In genomic region chr10:93509532-93510153, GRCm38 (mm10) we compare ENCODE assay signal across 25 mouse cellular contexts. TPM values are rescaled to one million over a fixed set of nuclear protein-coding genes. Genes with fewer than 3 reads are reported as not detected.
"Had no signal": no experiment of that assay in that cellular context is flagged by ENCODE, and none has a peak within 500 bp of the region (broad histone marks: within the 10 kb centered on the region; RNA-seq: fewer than 3 reads in every experiment).

No protein-coding gene starts in this region.

- H3K9ac ChIP-seq: kidney, embryonic 15.5 days; limb, embryonic 13.5 days; liver, embryonic 12.5 days; liver, embryonic 15.5 days; lung, embryonic 15.5 days; midbrain, embryonic 12.5 days; midbrain, embryonic 15.5 days; neural tube, embryonic 12.5 days; neural tube, embryonic 15.5 days had no signal

- H3K9me3 ChIP-seq: kidney, embryonic 15.5 days; limb, embryonic 10.5 days; limb, embryonic 13.5 days; liver, embryonic 12.5 days; liver, embryonic 15.5 days; lung, embryonic 15.5 days; midbrain, embryonic 12.5 days; midbrain, embryonic 15.5 days; neural tube, embryonic 12.5 days; neural tube, embryonic 15.5 days had no signal

- H3K4me1 ChIP-seq: kidney, embryonic 15.5 days; limb, embryonic 10.5 days; limb, embryonic 13.5 days; liver, embryonic 12.5 days; liver, embryonic 15.5 days; midbrain, embryonic 15.5 days; neural tube, embryonic 12.5 days; neural tube, embryonic 15.5 days had no signal

- H3K27ac ChIP-seq: kidney, embryonic 15.5 days; limb, embryonic 10.5 days; limb, embryonic 13.5 days; liver, embryonic 12.5 days; liver, embryonic 15.5 days; lung, embryonic 15.5 days; macrophage; midbrain, embryonic 12.5 days; midbrain, embryonic 15.5 days; neural tube, embryonic 12.5 days; neural tube, embryonic 15.5 days; stomach, postnatal 0 days had no signal

- ATAC-seq: liver, embryonic 12.5 days; midbrain, embryonic 15.5 days had no signal

- DNase-seq: kidney, adult 8-10 months; kidney, postnatal 10 days; kidney, postnatal 4 days; layer of hippocampus, adult 9-11 months; liver; lung, adult 18-20 months; lung, postnatal 14 days; right cerebral cortex, adult 18-20 months; right cerebral cortex, postnatal 14 days; right cerebral cortex, postnatal 4 days; thymus, adult 2 months; thymus, postnatal 14 days; thymus, postnatal 4 days had no signal

- H3K36me3 ChIP-seq: kidney, embryonic 15.5 days; limb, embryonic 10.5 days; limb, embryonic 13.5 days; liver, embryonic 12.5 days; liver, embryonic 15.5 days; lung, embryonic 15.5 days; midbrain, embryonic 12.5 days; midbrain, embryonic 15.5 days; neural tube, embryonic 12.5 days; neural tube, embryonic 15.5 days had no signal

- H3K4me3 ChIP-seq: kidney, embryonic 15.5 days; limb, embryonic 10.5 days; limb, embryonic 13.5 days; liver, embryonic 12.5 days; liver, embryonic 15.5 days; lung, embryonic 15.5 days; midbrain, embryonic 12.5 days; midbrain, embryonic 15.5 days; neural tube, embryonic 12.5 days; neural tube, embryonic 15.5 days had no signal

- H3K4me2 ChIP-seq: kidney, embryonic 15.5 days; limb, embryonic 13.5 days; liver, embryonic 12.5 days; liver, embryonic 15.5 days; lung, embryonic 15.5 days; midbrain, embryonic 12.5 days; midbrain, embryonic 15.5 days; neural tube, embryonic 12.5 days; neural tube, embryonic 15.5 days had no signal

- H3K27me3 ChIP-seq: kidney, embryonic 15.5 days; limb, embryonic 13.5 days; liver, embryonic 12.5 days; liver, embryonic 15.5 days; lung, embryonic 15.5 days; midbrain, embryonic 12.5 days; midbrain, embryonic 15.5 days; neural tube, embryonic 12.5 days; neural tube, embryonic 15.5 days had no signal

RNA-seq across cellular contexts. Expression of gene Hal, which starts 21.1 kb away (rescaled TPM):
- polyA plus RNA-seq: lung, embryonic 15.5 days; midbrain, embryonic 12.5 days had no signal

RNA-seq across cellular contexts. Expression of gene Amdhd1, which starts 30.2 kb away (rescaled TPM):
- polyA plus RNA-seq: midbrain, embryonic 12.5 days; neural tube, embryonic 12.5 days had no signal

RNA-seq across cellular contexts. Expression of gene Ccdc38, which starts 30.8 kb away (rescaled TPM):
- polyA plus RNA-seq: macrophage had no signal
